Mouse (Mus musculus) thymus, postnatal 25 days (tissue): ENCODE results near the gene Arl8a.

Experiments
- DNase-seq: peaks from one replicate; pipeline ENCODE4 v3.0.0; 2022

The Arl8a gene

DNA sequence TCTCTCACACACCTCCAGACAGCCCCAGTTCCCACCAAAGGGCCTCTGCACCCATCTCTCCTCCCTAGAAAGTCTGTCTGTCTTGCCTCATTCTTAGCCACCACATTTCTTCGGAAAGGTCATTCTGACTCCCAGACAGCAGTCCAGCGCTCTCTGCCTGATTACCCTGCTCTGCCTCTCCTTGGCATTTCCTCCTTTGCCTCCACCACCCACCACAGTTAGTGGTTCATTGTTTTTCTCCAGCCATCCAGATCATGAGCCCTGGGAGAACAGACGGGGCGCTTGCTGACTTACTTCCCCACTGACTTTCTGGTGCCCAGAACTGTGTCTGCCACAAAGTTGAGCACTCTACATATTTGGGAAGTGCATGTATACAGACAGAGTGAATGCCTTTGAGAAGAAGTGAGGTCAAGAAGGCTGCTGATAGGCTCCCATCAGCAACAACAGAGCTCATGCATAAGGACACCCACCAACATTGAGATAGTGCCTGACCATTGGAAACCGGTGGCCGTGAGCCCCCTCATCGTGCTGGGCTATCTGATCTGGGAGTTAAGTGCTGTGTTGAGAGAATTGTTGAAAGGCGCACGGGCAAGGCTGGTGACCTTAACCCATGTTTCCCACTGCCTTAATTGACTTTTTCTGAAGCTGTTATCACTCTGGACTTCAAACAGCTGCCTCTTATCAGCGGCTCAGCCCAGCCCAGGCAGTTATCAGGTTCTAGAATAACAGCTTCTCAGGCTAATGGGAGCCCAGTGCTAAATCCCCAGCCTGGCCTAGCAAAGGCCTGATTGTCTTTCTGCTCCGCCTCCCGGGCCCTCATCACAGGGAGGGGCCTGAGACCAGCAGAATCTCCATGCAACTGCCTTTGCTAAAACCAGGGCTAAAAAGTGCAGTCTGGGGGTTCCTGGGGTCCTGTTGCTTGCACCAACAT lies 57.8 kb downstream of the Arl8a start:
- DNase-seq: no peak

DNA sequence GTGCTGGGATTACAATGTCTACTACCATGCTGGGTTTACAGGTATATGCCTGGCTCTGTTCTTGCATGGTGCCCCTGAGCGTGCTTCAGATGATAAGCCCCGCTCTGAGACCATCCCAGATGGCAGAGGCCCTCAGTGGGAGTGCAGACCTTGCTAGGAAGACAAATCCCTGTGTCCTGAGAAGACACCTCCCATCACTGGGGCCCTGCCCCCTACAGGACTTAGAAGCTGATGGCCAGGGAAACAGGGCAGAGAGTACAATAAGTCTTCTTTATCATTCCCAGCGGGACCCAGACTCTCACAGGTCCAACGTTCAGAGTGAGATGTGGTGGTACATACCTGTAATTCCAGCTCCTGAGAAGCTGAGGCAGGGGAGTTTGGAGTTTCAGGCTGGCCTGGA lies 58.6 kb downstream of the Arl8a start:
- no peak for DNase-seq
